Mouse (Mus musculus): ENCODE results near the gene Zfp764. TPM values are rescaled to one million over a fixed set of nuclear protein-coding genes. Genes with fewer than 3 reads are reported as not detected.
"Not testable (repeated sequence)": the region's sequence is repeated elsewhere in the genome, so short reads cannot be mapped to it uniquely, and the experiment has no call there.

Gene Zfp764
- polyA plus RNA-seq, 1 experiment from 2014 or later, result 5.9 TPM

GRCm38 (mm10) chr7:127393157-127393943 lies 13.3 kb downstream of the Zfp764 start, which contains the start of gene E430018J23Rik:
TSS of gene E430018J23Rik (minus strand) at chr7:127393629.
- H3K27me3 ChIP-seq (replicated peaks; ENCODE audit: control insufficient read depth, insufficient read depth, low read length), result 0 out of 2 replicates have a peak, but pooled peaks cover 3% of the 10 kb centered on the region

GRCm38 (mm10) chr7:127392251-127392824 lies 14.3 kb downstream of the Zfp764 start:
- no peaks in the 10 kb centered on the region for H3K36me3 ChIP-seq (ENCODE audit: control insufficient read depth, insufficient read depth)
- WGBS, result 85% methylated on average over 8 of the region's 8 CpGs
- no peak for ATAC-seq

More at GRCm38 (mm10) chr7:127393157-127393943, 13.3 kb downstream of the Zfp764 start, which contains the start of gene E430018J23Rik:
- Histone ChIP-seq H3K4me2 (ENCODE audit: low read length) (peak within 1 kb of the TSS; percentile 86), H3K4me1 (replicated peaks; ENCODE audit: control insufficient read depth, insufficient read depth, low read length) (peaks cover 16% of the 10 kb centered on the region), H3K9me3 (ENCODE audit: control insufficient read depth, low read length) (no peaks in the 10 kb centered on the region), H3K27ac (ENCODE audit: low read length) (peak within 1 kb of the TSS; percentile 86), H3K36me3 (ENCODE audit: control insufficient read depth, insufficient read depth) (no peaks in the 10 kb centered on the region), H3K4me3 (replicated peaks; ENCODE audit: low read length) (peak within 1 kb of the TSS; percentile 70), H3K9ac (replicated peaks; ENCODE audit: low read depth, low read length) (peak within 1 kb of the TSS; percentile 91)
- under 1% methylated on average over 45 of the region's 45 CpGs for WGBS
- peak; percentile 90 for ATAC-seq

GRCm38 (mm10) chr7:127391538-127391937 lies 15.1 kb downstream of the Zfp764 start:
- Histone ChIP-seq H3K4me1 (replicated peaks; ENCODE audit: control insufficient read depth, insufficient read depth, low read length) (peaks cover 16% of the 10 kb centered on the region), H3K27me3 (replicated peaks; ENCODE audit: control insufficient read depth, insufficient read depth, low read length) (0 out of 2 replicates have a peak, but pooled peaks cover 2% of the 10 kb centered on the region), H3K36me3 (ENCODE audit: control insufficient read depth, insufficient read depth) (no peaks in the 10 kb centered on the region), H3K4me2 (ENCODE audit: low read length) (no peak overlapping the region), H3K4me3 (replicated peaks; ENCODE audit: low read length) (no peak overlapping the region), H3K9ac (replicated peaks; ENCODE audit: low read depth, low read length) (no peak overlapping the region), H3K27ac (ENCODE audit: low read length) (no peak overlapping the region), H3K9me3 (ENCODE audit: control insufficient read depth, low read length) (no peaks in the 10 kb centered on the region)
- 95% methylated on average over 16 of the region's 16 CpGs for WGBS
- no peak for ATAC-seq

More at GRCm38 (mm10) chr7:127392251-127392824, 14.3 kb downstream of the Zfp764 start:
- peak overlapping the region; percentile 86 for H3K4me2 ChIP-seq (ENCODE audit: low read length)
- peak overlapping the region; percentile 70 for H3K4me3 ChIP-seq (replicated peaks; ENCODE audit: low read length)
- peaks cover 16% of the 10 kb centered on the region for H3K4me1 ChIP-seq (replicated peaks; ENCODE audit: control insufficient read depth, insufficient read depth, low read length)
- no peak overlapping the region; the same call in 1 of the 2 replicates for H3K9ac ChIP-seq (replicated peaks; ENCODE audit: low read depth, low read length)
- H3K27ac ChIP-seq (ENCODE audit: low read length), result no peak overlapping the region
- H3K9me3 ChIP-seq (ENCODE audit: control insufficient read depth, low read length), result no peaks in the 10 kb centered on the region
- 0 out of 2 replicates have a peak, but pooled peaks cover 3% of the 10 kb centered on the region for H3K27me3 ChIP-seq (replicated peaks; ENCODE audit: control insufficient read depth, insufficient read depth, low read length)

- peaks cover 20% of the 10 kb centered on the region for H3K4me1 ChIP-seq (replicated peaks; ENCODE audit: control insufficient read depth, insufficient read depth, low read length)
- H3K4me3 ChIP-seq (replicated peaks; ENCODE audit: low read length), result no peak overlapping the region
- WGBS, result 75% methylated on average over 7 of the region's 7 CpGs
- ATAC-seq, result no peak
- H3K27ac ChIP-seq (ENCODE audit: low read length), result no peak overlapping the region
- no peaks in the 10 kb centered on the region for H3K36me3 ChIP-seq (ENCODE audit: control insufficient read depth, insufficient read depth)
- H3K9me3 ChIP-seq (ENCODE audit: control insufficient read depth, low read length), result no peaks in the 10 kb centered on the region
- no peak overlapping the region for H3K9ac ChIP-seq (replicated peaks; ENCODE audit: low read depth, low read length)
- H3K4me2 ChIP-seq (ENCODE audit: low read length), result no peak overlapping the region
- no peaks in the 10 kb centered on the region for H3K27me3 ChIP-seq (replicated peaks; ENCODE audit: control insufficient read depth, insufficient read depth, low read length)
Measured at GRCm38 (mm10) chr7:127390306-127390705, 16.3 kb downstream of the Zfp764 start.

GRCm38 (mm10) chr7:127388201-127388600 lies 18.4 kb downstream of the Zfp764 start:
- H3K36me3 ChIP-seq (ENCODE audit: control insufficient read depth, insufficient read depth); H3K4me2 ChIP-seq (ENCODE audit: low read length); H3K4me3 ChIP-seq (replicated peaks; ENCODE audit: low read length); H3K27ac ChIP-seq (ENCODE audit: low read length); ATAC-seq; H3K27me3 ChIP-seq (replicated peaks; ENCODE audit: control insufficient read depth, insufficient read depth, low read length); H3K9me3 ChIP-seq (ENCODE audit: control insufficient read depth, low read length); H3K9ac ChIP-seq (replicated peaks; ENCODE audit: low read depth, low read length): not testable (repeated sequence)
- peaks cover 14% of the 10 kb centered on the region for H3K4me1 ChIP-seq (replicated peaks; ENCODE audit: control insufficient read depth, insufficient read depth, low read length)

- Histone ChIP-seq H3K4me3 (replicated peaks; ENCODE audit: low read length) (peak within 1 kb of the TSS; percentile 67), H3K9me3 (ENCODE audit: control insufficient read depth, low read length) (0 out of 2 replicates have a peak, but pooled peaks cover 2% of the 10 kb centered on the region), H3K4me1 (replicated peaks; ENCODE audit: control insufficient read depth, insufficient read depth, low read length) (peaks cover 5% of the 10 kb centered on the region; the same call in 1 of the 2 replicates), H3K27me3 (replicated peaks; ENCODE audit: control insufficient read depth, insufficient read depth, low read length) (no peaks in the 10 kb centered on the region), H3K36me3 (ENCODE audit: control insufficient read depth, insufficient read depth) (no peaks in the 10 kb centered on the region), H3K4me2 (ENCODE audit: low read length) (peak within 1 kb of the TSS; percentile 70), H3K27ac (ENCODE audit: low read length) (no peak within 1 kb of the TSS), H3K9ac (replicated peaks; ENCODE audit: low read depth, low read length) (peak within 1 kb of the TSS; percentile 66)
- ATAC-seq, result peak; percentile 90
- WGBS, result 12% methylated on average over 37 of the region's 38 CpGs
Measured at GRCm38 (mm10) chr7:127386641-127387392, 19.8 kb downstream of the Zfp764 start, which contains the start of gene 9130019O22Rik. TSS of gene 9130019O22Rik (minus strand) at chr7:127387166.

- not testable (repeated sequence) for H3K4me1 ChIP-seq (replicated peaks; ENCODE audit: control insufficient read depth, insufficient read depth, low read length); H3K4me2 ChIP-seq (ENCODE audit: low read length); H3K4me3 ChIP-seq (replicated peaks; ENCODE audit: low read length); H3K27me3 ChIP-seq (replicated peaks; ENCODE audit: control insufficient read depth, insufficient read depth, low read length); H3K9ac ChIP-seq (replicated peaks; ENCODE audit: low read depth, low read length); H3K9me3 ChIP-seq (ENCODE audit: control insufficient read depth, low read length); ATAC-seq; H3K36me3 ChIP-seq (ENCODE audit: control insufficient read depth, insufficient read depth); H3K27ac ChIP-seq (ENCODE audit: low read length)
- WGBS, result 96% methylated on average over 4 of the region's 4 CpGs
Measured at GRCm38 (mm10) chr7:127385560-127385959, 21.1 kb downstream of the Zfp764 start.

GRCm38 (mm10) chr7:127378310-127378921 lies 28.2 kb downstream of the Zfp764 start:
- Histone ChIP-seq H3K4me2 (ENCODE audit: low read length) (no peak overlapping the region), H3K36me3 (ENCODE audit: control insufficient read depth, insufficient read depth) (no peaks in the 10 kb centered on the region), H3K4me1 (replicated peaks; ENCODE audit: control insufficient read depth, insufficient read depth, low read length) (peaks cover 3% of the 10 kb centered on the region), H3K9me3 (ENCODE audit: control insufficient read depth, low read length) (0 out of 2 replicates have a peak, but pooled peaks cover 2% of the 10 kb centered on the region), H3K27ac (ENCODE audit: low read length) (no peak overlapping the region), H3K27me3 (replicated peaks; ENCODE audit: control insufficient read depth, insufficient read depth, low read length) (no peaks in the 10 kb centered on the region), H3K9ac (replicated peaks; ENCODE audit: low read depth, low read length) (no peak overlapping the region), H3K4me3 (replicated peaks; ENCODE audit: low read length) (no peak overlapping the region)
- no peak for ATAC-seq
- WGBS, result 82% methylated on average over 6 of the region's 6 CpGs
